Mouse (Mus musculus): ENCODE measurements around the gene Tnni2.

Gene Tnni2

GRCm38 (mm10) chr7:142461446-142461845 is 19.8 kb downstream of the Tnni2 start:
- peak in 1 of 2 experiments; percentile 23 for DNase-seq

GRCm38 (mm10) chr7:142462190-142462589 is 20.6 kb downstream of the Tnni2 start:
- peak in 1 of 2 experiments; percentile 28 for DNase-seq

- peak in 1 of 2 experiments; percentile 8 for DNase-seq
Observed at GRCm38 (mm10) chr7:142462594-142463078, 21.0 kb downstream of the Tnni2 start.

- DNase-seq, result peak in 1 of 2 experiments; percentile 10
Observed at GRCm38 (mm10) chr7:142470171-142470691, 28.6 kb downstream of the Tnni2 start.

GRCm38 (mm10) chr7:142470808-142471413 is 29.3 kb downstream of the Tnni2 start:
- peak; percentile 14 to 39 for DNase-seq

GRCm38 (mm10) chr7:142471414-142471861 is 29.8 kb downstream of the Tnni2 start:
- no peak for DNase-seq

- DNase-seq, result no peak
Observed at GRCm38 (mm10) chr7:142471884-142472570, 30.4 kb downstream of the Tnni2 start.

- peak in 1 of 2 experiments; percentile 17 for DNase-seq
Observed at GRCm38 (mm10) chr7:142472936-142473335, 31.3 kb downstream of the Tnni2 start.

- DNase-seq, result peak in 1 of 2 experiments; percentile 21
Observed at GRCm38 (mm10) chr7:142473476-142473875, 31.9 kb downstream of the Tnni2 start.

GRCm38 (mm10) chr7:142474799-142475198 is 33.2 kb downstream of the Tnni2 start:
- peak in 1 of 2 experiments; percentile 39 for DNase-seq

- DNase-seq, result peak in 1 of 2 experiments; percentile 7
Observed at GRCm38 (mm10) chr7:142475641-142476040, 34.0 kb downstream of the Tnni2 start.

- DNase-seq, result no peak
Observed at GRCm38 (mm10) chr7:142476271-142476670, 34.7 kb downstream of the Tnni2 start.

- no peak for DNase-seq
Observed at GRCm38 (mm10) chr7:142476795-142477452, 35.3 kb downstream of the Tnni2 start.

- DNase-seq, result no peak
Observed at GRCm38 (mm10) chr7:142478001-142478400, 36.4 kb downstream of the Tnni2 start.

- DNase-seq, result no peak
Observed at GRCm38 (mm10) chr7:142478574-142478973, 37.0 kb downstream of the Tnni2 start.

- no peak for DNase-seq
Observed at GRCm38 (mm10) chr7:142479307-142479706, 37.7 kb downstream of the Tnni2 start.

- DNase-seq, result no peak
Observed at GRCm38 (mm10) chr7:142479886-142480285, 38.3 kb downstream of the Tnni2 start.

- DNase-seq, result no peak
Observed at GRCm38 (mm10) chr7:142480661-142481060, 39.1 kb downstream of the Tnni2 start.

- peak in 1 of 2 experiments; percentile 64 for DNase-seq
Observed at GRCm38 (mm10) chr7:142481186-142481567, 39.6 kb downstream of the Tnni2 start.

GRCm38 (mm10) chr7:142481568-142482255 is 40.1 kb downstream of the Tnni2 start:
- DNase-seq, result no peak

- no peak for DNase-seq
Observed at GRCm38 (mm10) chr7:142482256-142482609, 40.6 kb downstream of the Tnni2 start.

GRCm38 (mm10) chr7:142483136-142483535 is 41.5 kb downstream of the Tnni2 start:
- no peak for DNase-seq

GRCm38 (mm10) chr7:142484780-142485179 is 43.2 kb downstream of the Tnni2 start:
- no peak for DNase-seq

Measured in kidney, postnatal 25 days (tissue).